Mouse (Mus musculus): Measurements from ENCODE around the gene Tex12. TPM values are rescaled to one million over a fixed set of nuclear protein-coding genes. Genes with fewer than 3 reads are reported as not detected.

Tex12 gene
- polyA plus RNA-seq, 1 experiment from 2014 or later = not detected

DNA sequence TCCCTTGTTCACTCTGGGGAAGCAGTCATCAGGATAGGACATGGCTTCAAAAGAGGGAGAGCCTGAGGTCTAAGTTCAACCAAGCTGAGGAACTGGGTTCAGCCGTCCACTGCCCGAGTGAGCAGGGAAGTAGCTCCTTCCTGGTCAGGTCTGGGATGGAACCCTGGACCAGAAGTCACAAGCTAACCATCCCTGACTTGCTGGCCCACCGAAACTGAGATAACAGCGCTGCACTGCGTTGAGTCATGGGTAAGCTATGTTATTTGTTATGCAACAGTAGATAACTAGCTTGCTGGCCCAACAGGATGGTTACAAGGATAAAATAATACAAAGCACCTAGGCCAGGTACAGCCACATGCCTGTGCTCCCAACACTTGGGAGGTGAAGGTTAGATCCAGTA, 45.7 kb downstream of the Tex12 start:
- H3K27me3 ChIP-seq (replicated peaks; ENCODE audit: control insufficient read depth, insufficient read depth, low read length) = no peaks in the 10 kb centered on the region
- no peak overlapping the region for H3K27ac ChIP-seq (replicated peaks; ENCODE audit: low read depth, low read length)
- ATAC-seq (ENCODE audit: low read depth) (no peak), DNase-seq (ENCODE audit: low spot score) (no peak)
- 78% methylated on average over 5 of the region's 5 CpGs for WGBS
- H3K36me3 ChIP-seq (ENCODE audit: control insufficient read depth, insufficient read depth, low read length) = no peaks in the 10 kb centered on the region
- H3K4me1 ChIP-seq (ENCODE audit: control insufficient read depth, insufficient read depth, low read length) = no peaks in the 10 kb centered on the region
- no peaks in the 10 kb centered on the region for H3K9me3 ChIP-seq (ENCODE audit: control insufficient read depth, low read length)
- H3K9ac ChIP-seq (ENCODE audit: low read depth, low read length) = no peak overlapping the region
- no peak overlapping the region for H3K4me2 ChIP-seq (ENCODE audit: low read depth, low read length)
- no peak overlapping the region for H3K4me3 ChIP-seq (ENCODE audit: low read depth, low read length)

DNA sequence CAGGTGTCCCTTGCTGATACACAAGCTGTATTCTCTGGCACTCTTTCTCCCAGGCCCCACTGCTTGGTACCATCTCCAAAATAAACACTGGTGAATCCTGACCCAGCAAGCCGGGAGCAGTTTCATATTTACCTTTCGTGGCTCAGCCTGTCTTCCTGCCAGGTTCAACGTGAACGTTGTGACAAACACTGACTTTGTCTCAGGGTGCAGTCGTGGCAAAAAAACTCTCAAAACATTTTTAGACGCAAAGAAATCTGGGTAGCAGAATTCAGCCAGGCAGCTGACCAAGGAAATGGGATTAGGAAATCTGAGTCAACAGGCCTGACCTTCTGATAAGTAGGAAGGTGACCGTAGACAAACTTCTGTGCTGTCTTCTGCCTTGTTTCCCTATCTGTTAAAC, 53.6 kb downstream of the Tex12 start:
- H3K4me3 ChIP-seq (ENCODE audit: low read depth, low read length) = no peak overlapping the region
- ATAC-seq (ENCODE audit: low read depth) (no peak), DNase-seq (ENCODE audit: low spot score) (peak; percentile 20)
- H3K4me2 ChIP-seq (ENCODE audit: low read depth, low read length) = no peak overlapping the region
- no peaks in the 10 kb centered on the region for H3K9me3 ChIP-seq (ENCODE audit: control insufficient read depth, low read length)
- no peaks in the 10 kb centered on the region for H3K36me3 ChIP-seq (ENCODE audit: control insufficient read depth, insufficient read depth, low read length)
- 63% methylated on average over 7 of the region's 7 CpGs for WGBS
- no peaks in the 10 kb centered on the region for H3K27me3 ChIP-seq (replicated peaks; ENCODE audit: control insufficient read depth, insufficient read depth, low read length)
- H3K9ac ChIP-seq (ENCODE audit: low read depth, low read length) = no peak overlapping the region
- H3K27ac ChIP-seq (replicated peaks; ENCODE audit: low read depth, low read length) = no peak overlapping the region
- no peaks in the 10 kb centered on the region for H3K4me1 ChIP-seq (ENCODE audit: control insufficient read depth, insufficient read depth, low read length)

Other genes with a start within 250 kb of the Tex12 start
- gene Rpl10-ps3, start 216.4 kb downstream of the Tex12 start, polyA plus RNA-seq (2014; fragmentation: Nextera tagmentation; extraction: Ambion mirVana) = 385 and 468 TPM in 2 replicates
- gene Plet1, start 66.8 kb downstream of the Tex12 start, polyA plus RNA-seq (2014; fragmentation: Nextera tagmentation; extraction: Ambion mirVana) = 2.7 and 7.1 TPM in 2 replicates
- 61.3 and 63.3 TPM in 2 replicates for gene Pts, start 32.6 kb downstream of the Tex12 start, polyA plus RNA-seq (2014; fragmentation: Nextera tagmentation; extraction: Ambion mirVana)
- 6.1 and 7.7 TPM in 2 replicates for gene Il18, start 6.5 kb downstream of the Tex12 start, polyA plus RNA-seq (2014; fragmentation: Nextera tagmentation; extraction: Ambion mirVana)
- 0.15 and 0.16 TPM in 2 replicates for gene Bco2, start 6.1 kb downstream of the Tex12 start, polyA plus RNA-seq (2014; fragmentation: Nextera tagmentation; extraction: Ambion mirVana)
- gene Sdhd, start 42.5 kb upstream of the Tex12 start, polyA plus RNA-seq (2014; fragmentation: Nextera tagmentation; extraction: Ambion mirVana) = 300 and 330 TPM in 2 replicates
- gene Timm8b, start 42.6 kb upstream of the Tex12 start, polyA plus RNA-seq (2014; fragmentation: Nextera tagmentation; extraction: Ambion mirVana) = 239 and 285 TPM in 2 replicates
- gene Pih1d2, start 56.0 kb upstream of the Tex12 start, polyA plus RNA-seq (2014; fragmentation: Nextera tagmentation; extraction: Ambion mirVana) = 3.2 and 5.8 TPM in 2 replicates
- 21.5 and 24.3 TPM in 2 replicates for gene Nkapd1, start 56.1 kb upstream of the Tex12 start, polyA plus RNA-seq (2014; fragmentation: Nextera tagmentation; extraction: Ambion mirVana)
- 60.1 and 65.9 TPM in 2 replicates for gene Dlat, start 98.5 kb upstream of the Tex12 start, polyA plus RNA-seq (2014; fragmentation: Nextera tagmentation; extraction: Ambion mirVana)
- 14.0 and 16.9 TPM in 2 replicates for gene Dixdc1, start 178.2 kb upstream of the Tex12 start, polyA plus RNA-seq (2014; fragmentation: Nextera tagmentation; extraction: Ambion mirVana)
- gene 2310030G06Rik, start 185.2 kb upstream of the Tex12 start, polyA plus RNA-seq (2014; fragmentation: Nextera tagmentation; extraction: Ambion mirVana) = 4.0 and 6.8 TPM in 2 replicates
- 218 and 275 TPM in 2 replicates for gene Cryab, start 190.0 kb upstream of the Tex12 start, polyA plus RNA-seq (2014; fragmentation: Nextera tagmentation; extraction: Ambion mirVana)
- 112 and 136 TPM in 2 replicates for gene Hspb2, start 191.0 kb upstream of the Tex12 start, polyA plus RNA-seq (2014; fragmentation: Nextera tagmentation; extraction: Ambion mirVana)
- gene Fdxacb1, start 206.9 kb upstream of the Tex12 start, polyA plus RNA-seq (2014; fragmentation: Nextera tagmentation; extraction: Ambion mirVana) = 10.2 and 14.2 TPM in 2 replicates
- 35.7 and 38.2 TPM in 2 replicates for gene Alg9, start 213.7 kb upstream of the Tex12 start, polyA plus RNA-seq (2014; fragmentation: Nextera tagmentation; extraction: Ambion mirVana)
- gene 1110032A03Rik, start 214.2 kb upstream of the Tex12 start, polyA plus RNA-seq (2014; fragmentation: Nextera tagmentation; extraction: Ambion mirVana) = 32.5 and 41.2 TPM in 2 replicates

All from embryonic facial prominence, embryonic 14.5 days (tissue).